Mouse (Mus musculus) induced T-regulatory cell, adult 2 months (primary cell): ENCODE data around the gene Trappc1.
"Not testable (repeated sequence)": the region's sequence is repeated elsewhere in the genome, so short reads cannot be mapped to it uniquely, and the experiment has no call there.

Experiments
- DNase-seq: peaks from one replicate; pipeline ENCODE4 v3.0.0-alpha.2; 2012; ENCODE audit warnings: low read depth

Trappc1 gene

GRCm38 (mm10) chr11:69323667-69324111 is at the start of gene Trappc1, which contains the start of gene Cntrob:
TSS of gene Trappc1 (plus strand) at chr11:69323980.
TSS of gene Cntrob (minus strand) at chr11:69323775.
- DNase-seq, result peak; percentile 99

- DNase-seq, result no peak
These were observed 48.1 kb upstream of the Trappc1 start for GRCm38 (mm10) chr11:69275650-69276049.

- no peak for DNase-seq
These were observed 47.7 kb upstream of the Trappc1 start for GRCm38 (mm10) chr11:69276081-69276480.

- no peak for DNase-seq
These were observed 46.5 kb upstream of the Trappc1 start for GRCm38 (mm10) chr11:69277267-69277666.

- DNase-seq, result no peak
These were observed 32.7 kb upstream of the Trappc1 start for GRCm38 (mm10) chr11:69291111-69291510.

GRCm38 (mm10) chr11:69295286-69295685 is 28.5 kb upstream of the Trappc1 start:
- no peak for DNase-seq

GRCm38 (mm10) chr11:69297799-69298198 is 26.0 kb upstream of the Trappc1 start:
- no peak for DNase-seq

- no peak for DNase-seq
These were observed 25.5 kb upstream of the Trappc1 start for GRCm38 (mm10) chr11:69298231-69298630.

- DNase-seq, result no peak
These were observed 21.0 kb upstream of the Trappc1 start for GRCm38 (mm10) chr11:69302817-69303216.

- DNase-seq, result no peak
These were observed 18.5 kb upstream of the Trappc1 start for GRCm38 (mm10) chr11:69305291-69305690.

- no peak for DNase-seq
These were observed 17.7 kb upstream of the Trappc1 start for GRCm38 (mm10) chr11:69306039-69306438.

- no peak for DNase-seq
These were observed 12.5 kb upstream of the Trappc1 start for GRCm38 (mm10) chr11:69311266-69311665.

- DNase-seq, result no peak
These were observed 7.4 kb upstream of the Trappc1 start for GRCm38 (mm10) chr11:69316361-69316760.

- not testable (repeated sequence) for DNase-seq
These were observed 5.8 kb upstream of the Trappc1 start for GRCm38 (mm10) chr11:69318000-69318399.

GRCm38 (mm10) chr11:69321580-69321979 is 2.2 kb upstream of the Trappc1 start:
- peak; percentile 6 for DNase-seq

- DNase-seq, result peak; percentile 18
These were observed 1.8 kb upstream of the Trappc1 start for GRCm38 (mm10) chr11:69322010-69322409.

GRCm38 (mm10) chr11:69322693-69323471 is 898 bp upstream of the Trappc1 start:
- peak; percentile 41 for DNase-seq

- peak; percentile 23 for DNase-seq
These were observed 969 bp downstream of the Trappc1 start for GRCm38 (mm10) chr11:69324749-69325148.

- peak; percentile 96 for DNase-seq
These were observed 2.0 kb downstream of the Trappc1 start, which contains the start of gene Kcnab3 for GRCm38 (mm10) chr11:69325628-69326407. TSS of gene Kcnab3 (plus strand) at chr11:69326258.

GRCm38 (mm10) chr11:69326408-69327156 is 2.8 kb downstream of the Trappc1 start:
- no peak for DNase-seq

- peak; percentile 28 for DNase-seq
These were observed 3.3 kb downstream of the Trappc1 start for GRCm38 (mm10) chr11:69327157-69327442.

GRCm38 (mm10) chr11:69327648-69328047 is 3.9 kb downstream of the Trappc1 start:
- DNase-seq, result peak; percentile 40
